Mouse (Mus musculus): ENCODE measurements around the gene Gpam. TPM values are rescaled to one million over a fixed set of nuclear protein-coding genes. Genes with fewer than 3 reads are reported as not detected.

Gene Gpam
- polyA plus RNA-seq, 1 experiment from 2014 or later, result 22.4 TPM

DNA sequence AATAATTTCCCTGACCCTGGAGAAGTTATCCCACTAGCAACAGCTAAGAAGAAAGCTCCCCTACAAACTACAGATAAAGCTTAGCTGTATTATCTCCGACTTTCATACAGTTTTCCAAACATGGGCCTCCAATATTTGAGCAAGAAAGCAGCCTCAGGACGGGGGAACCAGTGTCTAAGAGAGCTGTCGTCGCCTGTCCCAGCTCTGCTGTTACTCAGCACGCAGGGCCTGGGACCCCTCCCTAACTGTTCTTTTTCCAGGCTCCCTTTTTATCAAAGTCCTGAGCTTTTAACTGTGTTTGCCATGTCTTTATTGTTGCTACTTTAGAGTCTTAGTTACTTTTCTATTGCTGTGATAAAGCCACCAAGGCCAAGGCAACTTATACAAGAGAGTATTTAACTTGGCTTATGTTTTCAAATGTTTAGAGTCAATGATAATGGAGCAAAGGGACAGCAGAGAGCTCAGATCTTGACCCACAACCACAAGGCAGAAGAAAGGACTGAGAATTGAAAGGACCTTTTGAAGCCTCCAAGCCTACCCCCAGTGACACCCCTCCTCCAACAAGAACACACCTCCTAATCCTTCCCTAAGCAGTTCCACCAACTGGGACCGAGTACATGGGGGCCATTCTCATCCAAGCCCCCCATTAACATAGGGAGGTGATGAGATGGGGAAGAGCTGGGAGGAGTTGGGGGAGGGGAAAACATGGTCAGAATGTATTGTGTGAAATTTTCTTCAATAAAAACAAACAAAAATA is 9.8 kb downstream of the Gpam start:
- Histone ChIP-seq H3K4me3 (no peak overlapping the region), H3K4me1 (peaks cover 28% of the 10 kb centered on the region), H3K9me3 (no peaks in the 10 kb centered on the region), H3K36me3 (replicated peaks) (no peaks in the 10 kb centered on the region), H3K27me3 (ENCODE audit: poor library complexity, severe bottlenecking) (no peaks in the 10 kb centered on the region; the same call in 1 of the 2 replicates), H3K27ac (no peak overlapping the region)
- 69% methylated on average over 6 of the region's 6 CpGs for WGBS
- DNase-seq (ENCODE audit: extremely low spot score, low spot score), result no peak

DNA sequence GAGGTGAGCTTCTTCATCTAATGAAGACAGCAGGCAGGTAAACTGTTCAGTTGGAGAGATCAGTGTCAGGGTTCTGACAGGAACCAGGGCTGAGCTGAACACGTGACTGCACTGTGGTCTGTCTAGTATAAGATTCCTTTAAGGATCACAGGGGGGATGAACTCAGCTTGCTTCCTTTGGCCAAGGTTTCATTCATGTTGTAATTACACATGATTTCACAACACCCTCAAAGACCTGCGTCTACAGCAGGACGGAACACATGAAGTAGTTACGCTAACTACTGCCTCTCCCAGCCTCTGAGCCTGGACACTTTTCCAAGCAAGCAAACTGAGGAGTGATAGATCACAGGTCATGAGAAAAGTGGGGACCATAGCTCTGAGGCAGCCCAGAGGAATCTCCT is 11.5 kb downstream of the Gpam start:
- Histone ChIP-seq H3K9me3 (no peaks in the 10 kb centered on the region), H3K4me1 (peaks cover 12% of the 10 kb centered on the region), H3K36me3 (replicated peaks) (no peaks in the 10 kb centered on the region), H3K27ac (no peak overlapping the region), H3K27me3 (ENCODE audit: poor library complexity, severe bottlenecking) (no peaks in the 10 kb centered on the region; the same call in 1 of the 2 replicates), H3K4me3 (no peak overlapping the region)
- WGBS, result 89% methylated on average over 4 of the region's 4 CpGs
- no peak for DNase-seq (ENCODE audit: extremely low spot score, low spot score)

DNA sequence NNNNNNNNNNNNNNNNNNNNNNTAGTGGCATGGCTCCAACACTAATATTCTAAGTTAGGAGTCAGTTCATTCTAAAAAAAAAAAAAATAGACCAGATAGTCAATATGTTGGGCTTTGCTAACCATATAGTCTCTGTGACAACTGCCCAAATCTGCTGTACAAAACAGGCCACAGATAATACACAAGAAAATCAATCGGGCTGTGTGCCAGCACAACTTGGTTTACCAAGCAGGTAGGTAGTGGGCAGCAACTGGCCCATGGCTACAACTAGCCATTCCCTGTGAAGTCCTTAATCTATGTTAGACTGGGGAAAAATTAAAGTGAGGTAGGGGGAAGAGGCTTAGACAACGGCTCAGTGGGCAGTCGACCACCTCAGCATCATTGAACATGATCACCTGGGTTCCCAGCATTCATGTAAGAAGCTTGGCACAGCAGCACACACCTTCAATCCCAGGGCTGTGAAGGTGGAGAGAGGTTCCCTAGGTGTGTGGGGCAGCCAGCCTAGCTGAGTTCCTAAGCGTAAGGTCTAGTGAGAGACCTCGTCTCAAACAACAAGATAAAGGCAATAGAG is 12.1 kb downstream of the Gpam start:
- peaks cover 12% of the 10 kb centered on the region for H3K4me1 ChIP-seq
- no peak for DNase-seq (ENCODE audit: extremely low spot score, low spot score)
- no peaks in the 10 kb centered on the region; the same call in 1 of the 2 replicates for H3K27me3 ChIP-seq (ENCODE audit: poor library complexity, severe bottlenecking)
- H3K4me3 ChIP-seq, result no peak overlapping the region
- 92% methylated on average over 5 of the region's 5 CpGs for WGBS
- no peaks in the 10 kb centered on the region for H3K9me3 ChIP-seq
- no peak overlapping the region for H3K27ac ChIP-seq
- H3K36me3 ChIP-seq (replicated peaks), result no peaks in the 10 kb centered on the region

- Histone ChIP-seq H3K4me3 (no peak overlapping the region), H3K9me3 (no peaks in the 10 kb centered on the region), H3K27ac (no peak overlapping the region), H3K4me1 (peaks cover 16% of the 10 kb centered on the region), H3K36me3 (replicated peaks) (no peaks in the 10 kb centered on the region), H3K27me3 (ENCODE audit: poor library complexity, severe bottlenecking) (peaks cover 18% of the 10 kb centered on the region; the same call in 1 of the 2 replicates)
- WGBS, result 75% methylated on average over 3 of the region's 3 CpGs
- DNase-seq (ENCODE audit: extremely low spot score, low spot score), result no peak
Measured at GRCm38 (mm10) chr19:55107896-55108295, 19.1 kb downstream of the Gpam start.

GRCm38 (mm10) chr19:55105969-55106368 is 21.1 kb downstream of the Gpam start:
- Histone ChIP-seq H3K27ac (no peak overlapping the region), H3K4me3 (no peak overlapping the region), H3K4me1 (peaks cover 16% of the 10 kb centered on the region), H3K36me3 (replicated peaks) (no peaks in the 10 kb centered on the region), H3K9me3 (no peaks in the 10 kb centered on the region), H3K27me3 (ENCODE audit: poor library complexity, severe bottlenecking) (peaks cover 18% of the 10 kb centered on the region; the same call in 1 of the 2 replicates)
- no peak for DNase-seq (ENCODE audit: extremely low spot score, low spot score)
- 92% methylated on average over 3 of the region's 3 CpGs for WGBS

- peaks cover 5% of the 10 kb centered on the region; the same call in 1 of the 2 replicates for H3K27me3 ChIP-seq (ENCODE audit: poor library complexity, severe bottlenecking)
- no peak overlapping the region for H3K4me3 ChIP-seq
- WGBS, result 73% methylated on average over 11 of the region's 11 CpGs
- no peaks in the 10 kb centered on the region for H3K36me3 ChIP-seq (replicated peaks)
- H3K9me3 ChIP-seq, result no peaks in the 10 kb centered on the region
- H3K27ac ChIP-seq, result no peak overlapping the region
- peaks cover 14% of the 10 kb centered on the region for H3K4me1 ChIP-seq
- no peak for DNase-seq (ENCODE audit: extremely low spot score, low spot score)
Measured at GRCm38 (mm10) chr19:55103081-55103830, 23.8 kb downstream of the Gpam start.

GRCm38 (mm10) chr19:55101659-55102058 is 25.4 kb downstream of the Gpam start:
- H3K27me3 ChIP-seq (ENCODE audit: poor library complexity, severe bottlenecking), result no peaks in the 10 kb centered on the region
- H3K9me3 ChIP-seq, result no peaks in the 10 kb centered on the region
- H3K4me3 ChIP-seq, result no peak overlapping the region
- 85% methylated on average over 4 of the region's 4 CpGs for WGBS
- no peak for DNase-seq (ENCODE audit: extremely low spot score, low spot score)
- H3K4me1 ChIP-seq, result peaks cover 23% of the 10 kb centered on the region
- no peak overlapping the region for H3K27ac ChIP-seq
- H3K36me3 ChIP-seq (replicated peaks), result 0 out of 2 replicates have a peak, but pooled peaks cover under 1% of the 10 kb centered on the region

DNA sequence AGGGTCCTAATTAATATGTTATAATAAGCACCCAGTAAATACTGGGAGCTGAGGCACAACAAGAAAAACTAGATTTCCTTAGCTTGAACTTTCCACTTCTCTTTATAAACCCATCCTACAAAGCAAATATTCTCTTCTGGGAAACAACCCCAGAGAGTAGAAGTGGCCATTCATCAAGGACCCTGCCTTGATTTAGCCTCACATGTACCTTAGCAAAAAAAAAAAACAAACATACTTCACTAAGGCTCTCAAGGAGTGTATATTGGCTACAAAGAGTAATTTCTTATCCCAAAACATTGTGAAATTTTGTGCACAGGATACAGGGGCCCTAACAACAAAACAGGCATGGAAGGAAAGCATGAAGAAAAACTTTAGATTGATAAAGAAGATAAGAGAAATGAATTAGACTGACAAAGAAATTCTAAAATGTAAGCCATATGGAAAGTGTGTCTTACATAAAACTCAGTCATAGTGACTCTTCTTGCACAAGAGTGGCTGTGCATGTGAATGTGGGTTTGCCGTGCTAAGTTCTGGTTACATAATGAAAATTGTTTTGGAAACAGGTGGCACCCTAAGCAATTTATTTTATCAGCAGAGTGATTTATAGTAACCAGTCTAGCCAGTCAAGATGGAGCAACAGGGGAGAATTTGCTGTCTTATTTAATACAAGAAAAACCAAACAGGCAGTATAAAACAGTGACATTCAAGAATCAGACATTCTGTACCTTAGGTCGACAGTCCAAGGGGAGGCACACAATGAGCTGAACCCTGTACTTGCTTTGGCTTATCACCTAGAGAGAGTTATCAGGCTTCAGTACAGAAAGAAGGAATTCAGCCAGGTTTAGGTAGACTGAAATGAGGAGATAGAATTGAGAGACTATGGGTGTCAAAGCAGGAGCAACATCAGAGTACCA is 26.6 kb downstream of the Gpam start:
- DNase-seq (ENCODE audit: extremely low spot score, low spot score), result no peak
- Histone ChIP-seq H3K4me1 (peaks cover 23% of the 10 kb centered on the region), H3K4me3 (peak overlapping the region; percentile 91), H3K36me3 (replicated peaks) (peaks cover 9% of the 10 kb centered on the region), H3K9me3 (no peaks in the 10 kb centered on the region), H3K27me3 (ENCODE audit: poor library complexity, severe bottlenecking) (no peaks in the 10 kb centered on the region), H3K27ac (peak overlapping the region; percentile 92)
- WGBS, result 81% methylated on average over 2 of the region's 2 CpGs

GRCm38 (mm10) chr19:55099184-55100160 is 27.6 kb downstream of the Gpam start:
- H3K4me1 ChIP-seq, result peaks cover 23% of the 10 kb centered on the region

DNA sequence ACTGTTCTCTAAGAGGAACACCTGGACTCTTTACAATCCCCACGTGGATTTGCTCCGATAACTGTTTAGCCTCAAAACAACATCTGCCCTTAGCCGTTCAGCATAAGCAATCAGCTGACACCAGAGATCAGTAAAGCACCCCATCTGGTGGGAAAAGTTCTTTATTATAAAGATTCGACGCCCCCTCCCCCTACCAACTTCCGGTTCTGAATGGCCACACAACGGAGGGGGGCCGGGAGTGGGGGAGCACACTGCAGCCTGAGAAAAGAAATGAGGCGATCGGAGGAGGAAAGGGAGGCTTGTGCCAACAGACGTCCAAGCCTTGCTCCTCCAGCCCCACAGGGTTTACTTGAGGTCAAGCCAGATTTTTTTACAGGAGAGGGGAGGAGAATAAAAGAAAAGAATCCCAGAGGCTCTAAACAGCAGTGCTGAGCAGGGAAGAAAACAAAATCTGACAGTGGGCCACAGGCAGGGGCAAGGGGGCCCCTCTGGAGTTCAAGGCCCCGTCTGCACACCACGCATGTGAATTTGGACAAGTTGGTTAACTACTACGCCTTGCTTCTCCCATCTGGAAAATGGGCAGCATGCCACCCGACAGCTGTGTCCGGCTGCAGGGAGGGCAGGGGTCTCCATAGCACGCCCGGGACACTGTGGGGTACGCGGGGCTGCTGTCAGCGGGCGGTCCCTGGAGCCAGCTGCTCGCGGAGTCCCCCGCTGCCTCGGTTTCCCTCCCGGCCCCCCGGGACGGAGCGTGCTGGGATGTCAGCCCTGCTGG is 28.4 kb downstream of the Gpam start:
- Histone ChIP-seq H3K27me3 (ENCODE audit: poor library complexity, severe bottlenecking) (no peaks in the 10 kb centered on the region), H3K4me1 (peaks cover 23% of the 10 kb centered on the region), H3K9me3 (no peaks in the 10 kb centered on the region), H3K36me3 (replicated peaks) (peaks cover 16% of the 10 kb centered on the region), H3K27ac (peak overlapping the region; percentile 92), H3K4me3 (peak overlapping the region; percentile 91)
- peak; percentile 25 for DNase-seq (ENCODE audit: extremely low spot score, low spot score)
- 3% methylated on average over 30 of the region's 30 CpGs for WGBS

More at GRCm38 (mm10) chr19:55099184-55100160, 27.6 kb downstream of the Gpam start:
- H3K27ac ChIP-seq, result peak overlapping the region; percentile 92
- no peaks in the 10 kb centered on the region for H3K9me3 ChIP-seq
- H3K27me3 ChIP-seq (ENCODE audit: poor library complexity, severe bottlenecking), result no peaks in the 10 kb centered on the region
- DNase-seq (ENCODE audit: extremely low spot score, low spot score), result peak; percentile 85
- H3K36me3 ChIP-seq (replicated peaks), result peaks cover 15% of the 10 kb centered on the region
- peak overlapping the region; percentile 91 for H3K4me3 ChIP-seq
- under 1% methylated on average over 68 of the region's 69 CpGs for WGBS

All from forebrain, embryonic 10.5 days (tissue).